Mouse (Mus musculus): Measurements from ENCODE around the gene Gria1. TPM values are rescaled to one million over a fixed set of nuclear protein-coding genes. Genes with fewer than 3 reads are reported as not detected.

The Gria1 gene
- total RNA-seq, 2 experiments from 2014 or later, result 219 to 226 TPM

- DNase-seq (ENCODE audit: extremely low spot score in 1 of 2, low spot score in 2 of 2), result no peak
- intact Hi-C loops (cut with DNase I), result no loop called here
These were observed 134.5 kb downstream of the Gria1 start for GRCm38 (mm10) chr11:57145704-57146103.

GRCm38 (mm10) chr11:57151674-57152073, 140.5 kb downstream of the Gria1 start:
- intact Hi-C loops (cut with DNase I), result no loop called here
- no peak for DNase-seq (ENCODE audit: extremely low spot score in 1 of 2, low spot score in 2 of 2)

- intact Hi-C loops (cut with DNase I), result no loop called here
- no peak for DNase-seq (ENCODE audit: extremely low spot score in 1 of 2, low spot score in 2 of 2)
These were observed 143.8 kb downstream of the Gria1 start for GRCm38 (mm10) chr11:57154998-57155397.

GRCm38 (mm10) chr11:57159412-57159811, 148.2 kb downstream of the Gria1 start:
- no peak for DNase-seq (ENCODE audit: extremely low spot score in 1 of 2, low spot score in 2 of 2)
- intact Hi-C loops (cut with DNase I), result no loop called here

GRCm38 (mm10) chr11:57160076-57160475, 148.9 kb downstream of the Gria1 start:
- no peak for DNase-seq (ENCODE audit: extremely low spot score in 1 of 2, low spot score in 2 of 2)
- intact Hi-C loops (cut with DNase I), result no loop called here

GRCm38 (mm10) chr11:57162931-57163330, 151.7 kb downstream of the Gria1 start:
- intact Hi-C loops (cut with DNase I), result no loop called here

GRCm38 (mm10) chr11:57170058-57170457, 158.9 kb downstream of the Gria1 start:
- DNase-seq (ENCODE audit: extremely low spot score in 1 of 2, low spot score in 2 of 2), result no peak
- intact Hi-C loops (cut with DNase I), result no loop called here

More at GRCm38 (mm10) chr11:57162931-57163330, 151.7 kb downstream of the Gria1 start:
- no peak for DNase-seq (ENCODE audit: extremely low spot score in 1 of 2, low spot score in 2 of 2)

- intact Hi-C loops (cut with DNase I), result no loop called here
- no peak for DNase-seq (ENCODE audit: extremely low spot score in 1 of 2, low spot score in 2 of 2)
These were observed 163.0 kb downstream of the Gria1 start for GRCm38 (mm10) chr11:57174165-57174564.

- no peak for DNase-seq (ENCODE audit: extremely low spot score in 1 of 2, low spot score in 2 of 2)
- intact Hi-C loops (cut with DNase I), result no loop called here
These were observed 165.4 kb downstream of the Gria1 start for GRCm38 (mm10) chr11:57176552-57176951.

GRCm38 (mm10) chr11:57184216-57184615, 173.0 kb downstream of the Gria1 start:
- intact Hi-C loops (cut with DNase I), result no loop called here
- DNase-seq (ENCODE audit: extremely low spot score in 1 of 2, low spot score in 2 of 2), result no peak

GRCm38 (mm10) chr11:57185110-57185509, 173.9 kb downstream of the Gria1 start:
- no peak for DNase-seq (ENCODE audit: extremely low spot score in 1 of 2, low spot score in 2 of 2)
- intact Hi-C loops (cut with DNase I), result no loop called here

GRCm38 (mm10) chr11:57189391-57189790, 178.2 kb downstream of the Gria1 start:
- no peak for DNase-seq (ENCODE audit: extremely low spot score in 1 of 2, low spot score in 2 of 2)
- intact Hi-C loops (cut with DNase I), result no loop called here

- intact Hi-C loops (cut with DNase I), result no loop called here
- DNase-seq (ENCODE audit: extremely low spot score in 1 of 2, low spot score in 2 of 2), result no peak
These were observed 183.6 kb downstream of the Gria1 start for GRCm38 (mm10) chr11:57194746-57195145.

GRCm38 (mm10) chr11:57201245-57201976, 190.2 kb downstream of the Gria1 start:
- no peak for DNase-seq (ENCODE audit: extremely low spot score in 1 of 2, low spot score in 2 of 2)
- intact Hi-C loops (cut with DNase I), result no loop called here

GRCm38 (mm10) chr11:57204371-57204770, 193.2 kb downstream of the Gria1 start:
- intact Hi-C loops (cut with DNase I), result no loop called here
- DNase-seq (ENCODE audit: extremely low spot score in 1 of 2, low spot score in 2 of 2), result peak in 1 of 2 experiments; percentile 33

GRCm38 (mm10) chr11:57207260-57207659, 196.1 kb downstream of the Gria1 start:
- intact Hi-C loops (cut with DNase I), result no loop called here
- DNase-seq (ENCODE audit: extremely low spot score in 1 of 2, low spot score in 2 of 2), result no peak

- intact Hi-C loops (cut with DNase I), result no loop called here
- no peak for DNase-seq (ENCODE audit: extremely low spot score in 1 of 2, low spot score in 2 of 2)
These were observed 202.9 kb downstream of the Gria1 start for GRCm38 (mm10) chr11:57214079-57214478.

- intact Hi-C loops (cut with DNase I), result no loop called here
These were observed 203.4 kb downstream of the Gria1 start for GRCm38 (mm10) chr11:57214583-57214982.

GRCm38 (mm10) chr11:57222797-57223569, 211.8 kb downstream of the Gria1 start:
- intact Hi-C loops (cut with DNase I), result no loop called here

More at GRCm38 (mm10) chr11:57214583-57214982, 203.4 kb downstream of the Gria1 start:
- no peak for DNase-seq (ENCODE audit: extremely low spot score in 1 of 2, low spot score in 2 of 2)

GRCm38 (mm10) chr11:57235446-57235845, 224.3 kb downstream of the Gria1 start:
- DNase-seq (ENCODE audit: extremely low spot score in 1 of 2, low spot score in 2 of 2), result no peak
- intact Hi-C loops (cut with DNase I), result no loop called here

More at GRCm38 (mm10) chr11:57222797-57223569, 211.8 kb downstream of the Gria1 start:
- DNase-seq (ENCODE audit: extremely low spot score in 1 of 2, low spot score in 2 of 2), result no peak
